Mouse (Mus musculus) thymus, postnatal 0 days (tissue): ENCODE measurements around the gene Exoc3. TPM values are rescaled to one million over a fixed set of nuclear protein-coding genes. Genes with fewer than 3 reads are reported as not detected.

Experiments
- DNase-seq: peaks from one replicate; pipeline ENCODE4 v3.0.0-alpha.2; 2015; ENCODE audit warnings: low spot score
- polyA plus RNA-seq: library from polyadenylated mRNA; unstranded; fragments of >200 nt; fragmentation: Nextera tagmentation; extraction: Ambion mirVana; gene quantifications from 2 replicates; pipeline ENCODE4 v1.2.1, GENCODE M21; 2015

The Exoc3 gene
- polyA plus RNA-seq: 55.6 and 62.2 TPM in 2 replicates

- DNase-seq: peak; percentile 91
These were observed at the start of gene Exoc3 for GRCm38 (mm10) chr13:74208317-74208985. Gene Exoc3 (minus strand): TSS chr13:74208732.

- DNase-seq: no peak
These were observed 38.0 kb upstream of the Exoc3 start for GRCm38 (mm10) chr13:74246494-74246893.

- no peak for DNase-seq
These were observed 37.3 kb upstream of the Exoc3 start for GRCm38 (mm10) chr13:74245899-74246231.

- DNase-seq: no peak
These were observed 36.8 kb upstream of the Exoc3 start for GRCm38 (mm10) chr13:74245214-74245898.

- no peak for DNase-seq
These were observed 29.0 kb upstream of the Exoc3 start for GRCm38 (mm10) chr13:74237574-74237973.

GRCm38 (mm10) chr13:74220659-74221058, 12.1 kb upstream of the Exoc3 start:
- no peak for DNase-seq

GRCm38 (mm10) chr13:74218441-74218840, 9.9 kb upstream of the Exoc3 start:
- no peak for DNase-seq

- DNase-seq: no peak
These were observed 434 bp upstream of the Exoc3 start for GRCm38 (mm10) chr13:74208986-74209345.

- no peak for DNase-seq
These were observed 12.1 kb downstream of the Exoc3 start for GRCm38 (mm10) chr13:74196451-74196850.

- DNase-seq: no peak
These were observed 15.9 kb downstream of the Exoc3 start for GRCm38 (mm10) chr13:74192613-74193012.

GRCm38 (mm10) chr13:74183011-74183695, 25.4 kb downstream of the Exoc3 start:
- DNase-seq: no peak

GRCm38 (mm10) chr13:74172036-74172435, 36.5 kb downstream of the Exoc3 start:
- no peak for DNase-seq

- DNase-seq: no peak
These were observed 38.9 kb downstream of the Exoc3 start for GRCm38 (mm10) chr13:74169446-74170164.

GRCm38 (mm10) chr13:74167492-74167891, 41.0 kb downstream of the Exoc3 start:
- DNase-seq: no peak

- no peak for DNase-seq
These were observed 41.5 kb downstream of the Exoc3 start for GRCm38 (mm10) chr13:74167057-74167413.

- peak; percentile 48 for DNase-seq
These were observed 42.0 kb downstream of the Exoc3 start for GRCm38 (mm10) chr13:74166348-74167056.

- no peak for DNase-seq
These were observed 61.2 kb downstream of the Exoc3 start for GRCm38 (mm10) chr13:74147327-74147726.

- no peak for DNase-seq
These were observed 62.4 kb downstream of the Exoc3 start for GRCm38 (mm10) chr13:74145983-74146622.

- DNase-seq: no peak
These were observed 64.2 kb downstream of the Exoc3 start for GRCm38 (mm10) chr13:74144120-74144884.

GRCm38 (mm10) chr13:74143282-74143681, 65.2 kb downstream of the Exoc3 start:
- DNase-seq: no peak
